Mouse (Mus musculus) intestine, embryonic 14.5 days (tissue): ENCODE results near the gene Serpinb6a. TPM values are rescaled to one million over a fixed set of nuclear protein-coding genes. Genes with fewer than 3 reads are reported as not detected.

ENCODE experiments used
- ATAC-seq: fragments of 200-750 bp; cut with Nextera tagmentation; replicated peaks from 2 replicates; pipeline ENCODE4 v1.8.0; 2017; ENCODE audit warnings: low read depth, moderate number of reproducible peaks, moderate TSS enrichment, moderate library complexity; ENCODE audit not compliant: low FRiP score, low TSS enrichment
- DNase-seq: peaks from one replicate; pipeline ENCODE4 v3.0.0-alpha.2; 2018; ENCODE audit warnings: low spot score
- H3K27ac ChIP-seq: fragments of 300-500 bp; sonication (generic); 2 replicates; pipeline ENCODE4 v1.5.1; 2014; ENCODE audit warnings: low read depth, mild to moderate bottlenecking, control low read depth
- H3K27me3 ChIP-seq: fragments of 300-500 bp; sonication (generic); replicated peaks from 2 replicates; pipeline ENCODE4 v1.6.1; 2014; ENCODE audit warnings: low read length, control low read depth; ENCODE audit not compliant: control insufficient read depth, insufficient read depth
- H3K36me3 ChIP-seq: fragments of 300-500 bp; sonication (generic); 2 replicates; pipeline ENCODE4 v1.6.1; 2014; ENCODE audit warnings: low read length, control low read depth; ENCODE audit not compliant: control insufficient read depth, insufficient read depth
- H3K4me1 ChIP-seq: fragments of 300-500 bp; sonication (generic); replicated peaks from 2 replicates; pipeline ENCODE4 v1.6.1; 2014; ENCODE audit warnings: low read length, control low read depth, mixed read lengths; ENCODE audit not compliant: control insufficient read depth, insufficient read depth
- H3K4me2 ChIP-seq: fragments of 300-500 bp; sonication (generic); 2 replicates; pipeline ENCODE4 v1.6.1; 2014; ENCODE audit warnings: low read length
- H3K4me3 ChIP-seq: fragments of 300-500 bp; sonication (generic); 2 replicates; pipeline ENCODE4 v1.5.1; 2014; ENCODE audit warnings: low read depth, low read length, control low read depth, mixed read lengths
- H3K9ac ChIP-seq: fragments of 300-500 bp; sonication (generic); 2 replicates; pipeline ENCODE4 v1.6.1; 2014; ENCODE audit warnings: mild to moderate bottlenecking, low read length
- H3K9me3 ChIP-seq: fragments of 300-500 bp; sonication (generic); 2 replicates; pipeline ENCODE4 v1.6.1; 2016; ENCODE audit warnings: low read length, control low read depth; ENCODE audit not compliant: control insufficient read depth
- WGBS: fragments of 180-500 bp; shearing (Covaris S2); extraction: QIAGEN DNeasy Blood & Tissue Kit; methylation state at CpG from one replicate; pipeline ENCODE4 v1.1.7; 2014; 5-methylcytosine and 5-hydroxymethylcytosine counted together
- polyA plus RNA-seq: library from polyadenylated mRNA; unstranded; fragments of >200 nt; fragmentation: Nextera tagmentation; extraction: Ambion mirVana; gene quantifications from 2 replicates; pipeline ENCODE4 v1.2.1, GENCODE M21; 2014

Gene Serpinb6a
- polyA plus RNA-seq, 1 experiment from 2014 or later, result 106 TPM

GRCm38 (mm10) chr13:33905176-33905954 is 97.2 kb downstream of the Serpinb6a start, which contains the start of gene Serpinb6c:
Gene Serpinb6c, minus strand, starts transcription at chr13:33905708.
- WGBS, result 79% methylated on average over 18 of the region's 18 CpGs
- no peak for ATAC-seq

GRCm38 (mm10) chr13:33903290-33903689 is 99.3 kb downstream of the Serpinb6a start:
- Histone ChIP-seq H3K9me3 (no peaks in the 10 kb centered on the region), H3K4me3 (no peak overlapping the region), H3K27ac (no peak overlapping the region), H3K4me1 (no peaks in the 10 kb centered on the region), H3K9ac (no peak overlapping the region), H3K36me3 (no peaks in the 10 kb centered on the region), H3K4me2 (no peak overlapping the region), H3K27me3 (no peaks in the 10 kb centered on the region)
- DNase-seq (no peak), ATAC-seq (peak; percentile 42; the same call in 1 of the 2 replicates)
- 69% methylated on average over 2 of the region's 2 CpGs for WGBS

More at GRCm38 (mm10) chr13:33905176-33905954, 97.2 kb downstream of the Serpinb6a start, which contains the start of gene Serpinb6c:
- Histone ChIP-seq H3K4me3 (no peak within 1 kb of the TSS), H3K4me2 (no peak within 1 kb of the TSS), H3K9me3 (no peaks in the 10 kb centered on the region), H3K27ac (no peak within 1 kb of the TSS), H3K4me1 (no peaks in the 10 kb centered on the region), H3K9ac (no peak within 1 kb of the TSS), H3K27me3 (no peaks in the 10 kb centered on the region), H3K36me3 (no peaks in the 10 kb centered on the region)
- no peak for DNase-seq

GRCm38 (mm10) chr13:33894207-33894606 is 108.4 kb downstream of the Serpinb6a start:
- no peaks in the 10 kb centered on the region for H3K4me1 ChIP-seq
- ATAC-seq, result no peak
- no peak overlapping the region for H3K9ac ChIP-seq
- no peak overlapping the region for H3K27ac ChIP-seq
- H3K27me3 ChIP-seq, result no peaks in the 10 kb centered on the region
- DNase-seq, result peak; percentile 64
- H3K4me2 ChIP-seq, result no peak overlapping the region
- H3K4me3 ChIP-seq, result no peak overlapping the region
- H3K36me3 ChIP-seq, result no peaks in the 10 kb centered on the region
- H3K9me3 ChIP-seq, result no peaks in the 10 kb centered on the region
- 46% methylated on average over 2 of the region's 2 CpGs for WGBS

Other genes with a start within 250 kb of the Serpinb6a start
- gene Serpinb6e, start 159.4 kb downstream of the Serpinb6a start, polyA plus RNA-seq, result not detected in 2 replicates
- gene Serpinb6c, start 97.1 kb downstream of the Serpinb6a start, polyA plus RNA-seq, result 0.14 TPM in 1 of 2 replicates, not detected in the other
- gene Nqo2, start 38.1 kb downstream of the Serpinb6a start, polyA plus RNA-seq, result 33.2 and 36.3 TPM in 2 replicates
- 20.3 TPM in 2 replicates for gene Ripk1, start 431 bp downstream of the Serpinb6a start, polyA plus RNA-seq
- gene Bphl, start 34.8 kb upstream of the Serpinb6a start, polyA plus RNA-seq, result 40.4 TPM in 2 replicates
- 200 and 219 TPM in 2 replicates for gene Tubb2a, start 75.2 kb upstream of the Serpinb6a start, polyA plus RNA-seq
- 35.5 and 41.5 TPM in 2 replicates for gene Tubb2b, start 127.7 kb upstream of the Serpinb6a start, polyA plus RNA-seq
- gene Psmg4, start 160.2 kb upstream of the Serpinb6a start, polyA plus RNA-seq, result 86.8 and 90.8 TPM in 2 replicates